Mouse (Mus musculus) forebrain, embryonic 16.5 days (tissue): ENCODE results near the gene Gm12216. TPM values are rescaled to one million over a fixed set of nuclear protein-coding genes. Genes with fewer than 3 reads are reported as not detected.

ENCODE experiments used
- ATAC-seq: fragments of 200-750 bp; cut with Nextera tagmentation; 2 replicates; pipeline ENCODE4 v1.8.0; 2017; ENCODE audit warnings: mild to moderate bottlenecking, moderate library complexity
- H3K27ac ChIP-seq: fragments of 300-500 bp; sonication (generic); 2 replicates; pipeline ENCODE4 v1.5.1; 2014; ENCODE audit warnings: low read length, control low read depth
- H3K27me3 ChIP-seq: fragments of 300-500 bp; sonication (generic); replicated peaks from 2 replicates; pipeline ENCODE4 v1.6.1; 2014; ENCODE audit warnings: low read length; ENCODE audit not compliant: control insufficient read depth, insufficient read depth
- H3K36me3 ChIP-seq: fragments of 300-500 bp; sonication (generic); 2 replicates; pipeline ENCODE4 v1.6.1; 2014; ENCODE audit not compliant: control insufficient read depth, insufficient read depth
- H3K4me1 ChIP-seq: fragments of 300-500 bp; sonication (generic); replicated peaks from 2 replicates; pipeline ENCODE4 v1.6.1; 2014; ENCODE audit warnings: low read length; ENCODE audit not compliant: control insufficient read depth, insufficient read depth
- H3K4me2 ChIP-seq: fragments of 300-500 bp; sonication (generic); 2 replicates; pipeline ENCODE4 v1.6.1; 2014; ENCODE audit warnings: mild to moderate bottlenecking, low read length, control low read depth
- H3K4me3 ChIP-seq: fragments of 300-500 bp; sonication (generic); replicated peaks from 2 replicates; pipeline ENCODE4 v1.5.1; 2014; ENCODE audit warnings: mild to moderate bottlenecking, low read length, control low read depth
- H3K9ac ChIP-seq: fragments of 300-500 bp; sonication (generic); replicated peaks from 2 replicates; pipeline ENCODE4 v1.6.1; 2014; ENCODE audit warnings: low read depth, low read length, control low read depth
- H3K9me3 ChIP-seq: fragments of 300-500 bp; sonication (generic); 2 replicates; pipeline ENCODE4 v1.6.1; 2016; ENCODE audit warnings: low read length; ENCODE audit not compliant: control insufficient read depth
- WGBS: fragments of 180-500 bp; shearing (Covaris S2); extraction: QIAGEN DNeasy Blood & Tissue Kit; methylation state at CpG from one replicate; pipeline ENCODE4 v1.1.7; 2014; 5-methylcytosine and 5-hydroxymethylcytosine counted together
- polyA plus RNA-seq: library from polyadenylated mRNA; unstranded; fragments of >200 nt; fragmentation: Nextera tagmentation; extraction: Ambion mirVana; gene quantifications from 2 replicates; pipeline ENCODE4 v1.2.1, GENCODE M21; 2015

Gm12216 gene
- polyA plus RNA-seq, 1 experiment from 2014 or later, result 0.39 TPM

GRCm38 (mm10) chr11:53837731-53838130 lies 21.3 kb downstream of the Gm12216 start:
- Histone ChIP-seq H3K4me3 (no peak overlapping the region), H3K27ac (no peak overlapping the region), H3K4me1 (no peaks in the 10 kb centered on the region), H3K9ac (no peak overlapping the region), H3K36me3 (no peaks in the 10 kb centered on the region), H3K9me3 (no peaks in the 10 kb centered on the region), H3K4me2 (no peak overlapping the region), H3K27me3 (no peaks in the 10 kb centered on the region)
- ATAC-seq, result no peak
- 92% methylated on average over 5 of the region's 5 CpGs for WGBS

- Histone ChIP-seq H3K36me3 (no peaks in the 10 kb centered on the region), H3K4me3 (no peak overlapping the region), H3K4me1 (no peaks in the 10 kb centered on the region), H3K4me2 (no peak overlapping the region), H3K9me3 (no peaks in the 10 kb centered on the region), H3K9ac (no peak overlapping the region), H3K27ac (no peak overlapping the region), H3K27me3 (no peaks in the 10 kb centered on the region)
- ATAC-seq, result no peak
- 88% methylated on average over 4 of the region's 4 CpGs for WGBS
Observed at GRCm38 (mm10) chr11:53835379-53836010, 23.6 kb downstream of the Gm12216 start.

GRCm38 (mm10) chr11:53825409-53825808 lies 33.6 kb downstream of the Gm12216 start:
- Histone ChIP-seq H3K9me3 (peaks cover 2% of the 10 kb centered on the region; the same call in 1 of the 2 replicates), H3K36me3 (no peaks in the 10 kb centered on the region), H3K4me3 (no peak overlapping the region), H3K27me3 (no peaks in the 10 kb centered on the region), H3K4me2 (no peak overlapping the region), H3K4me1 (no peaks in the 10 kb centered on the region), H3K27ac (no peak overlapping the region), H3K9ac (no peak overlapping the region)
- WGBS, result 80% methylated on average over 4 of the region's 4 CpGs
- no peak for ATAC-seq

- H3K4me3 ChIP-seq, result no peak overlapping the region
- no peak overlapping the region for H3K4me2 ChIP-seq
- H3K27me3 ChIP-seq, result no peaks in the 10 kb centered on the region
- H3K36me3 ChIP-seq, result no peaks in the 10 kb centered on the region
- H3K4me1 ChIP-seq, result no peaks in the 10 kb centered on the region
- no peaks in the 10 kb centered on the region for H3K9me3 ChIP-seq
- 96% methylated on average over 3 of the region's 3 CpGs for WGBS
- no peak overlapping the region for H3K9ac ChIP-seq
- ATAC-seq, result no peak
- H3K27ac ChIP-seq, result no peak overlapping the region
Observed at GRCm38 (mm10) chr11:53821945-53822338, 37.1 kb downstream of the Gm12216 start.

- WGBS, result 85% methylated on average over 11 of the region's 11 CpGs
Observed at GRCm38 (mm10) chr11:53821230-53821944, 37.7 kb downstream of the Gm12216 start.

GRCm38 (mm10) chr11:53820516-53821170 lies 38.4 kb downstream of the Gm12216 start:
- no peak for ATAC-seq
- 92% methylated on average over 13 of the region's 13 CpGs for WGBS
- no peak overlapping the region for H3K4me3 ChIP-seq
- no peaks in the 10 kb centered on the region for H3K9me3 ChIP-seq
- no peaks in the 10 kb centered on the region for H3K4me1 ChIP-seq
- no peak overlapping the region for H3K9ac ChIP-seq
- no peak overlapping the region for H3K27ac ChIP-seq
- H3K27me3 ChIP-seq, result no peaks in the 10 kb centered on the region
- no peak overlapping the region for H3K4me2 ChIP-seq
- no peaks in the 10 kb centered on the region for H3K36me3 ChIP-seq

More at GRCm38 (mm10) chr11:53821230-53821944, 37.7 kb downstream of the Gm12216 start:
- ATAC-seq, result no peak
- H3K4me2 ChIP-seq, result no peak overlapping the region
- no peaks in the 10 kb centered on the region for H3K9me3 ChIP-seq
- no peak overlapping the region for H3K27ac ChIP-seq
- H3K9ac ChIP-seq, result no peak overlapping the region
- no peak overlapping the region for H3K4me3 ChIP-seq
- no peaks in the 10 kb centered on the region for H3K27me3 ChIP-seq
- H3K36me3 ChIP-seq, result no peaks in the 10 kb centered on the region
- H3K4me1 ChIP-seq, result no peaks in the 10 kb centered on the region

- 90% methylated on average over 6 of the region's 6 CpGs for WGBS
- Histone ChIP-seq H3K27me3 (no peaks in the 10 kb centered on the region), H3K4me1 (no peaks in the 10 kb centered on the region), H3K9ac (no peak overlapping the region), H3K36me3 (no peaks in the 10 kb centered on the region), H3K4me2 (no peak overlapping the region), H3K27ac (no peak overlapping the region), H3K9me3 (no peaks in the 10 kb centered on the region), H3K4me3 (no peak overlapping the region)
- no peak for ATAC-seq
Observed at GRCm38 (mm10) chr11:53819511-53819910, 39.5 kb downstream of the Gm12216 start.

- Histone ChIP-seq H3K4me2 (no peak overlapping the region), H3K36me3 (no peaks in the 10 kb centered on the region), H3K9me3 (no peaks in the 10 kb centered on the region), H3K4me1 (no peaks in the 10 kb centered on the region), H3K27me3 (no peaks in the 10 kb centered on the region), H3K9ac (no peak overlapping the region), H3K27ac (no peak overlapping the region), H3K4me3 (no peak overlapping the region)
- ATAC-seq, result no peak
- 66% methylated on average over 6 of the region's 6 CpGs for WGBS
Observed at GRCm38 (mm10) chr11:53818794-53819193, 40.3 kb downstream of the Gm12216 start.

- H3K27ac ChIP-seq, result no peak overlapping the region
- H3K36me3 ChIP-seq, result no peaks in the 10 kb centered on the region
- H3K4me3 ChIP-seq, result no peak overlapping the region
- H3K9ac ChIP-seq, result no peak overlapping the region
- WGBS, result 93% methylated on average over 5 of the region's 5 CpGs
- H3K27me3 ChIP-seq, result no peaks in the 10 kb centered on the region
- no peak for ATAC-seq
- no peaks in the 10 kb centered on the region for H3K9me3 ChIP-seq
- H3K4me1 ChIP-seq, result no peaks in the 10 kb centered on the region
- H3K4me2 ChIP-seq, result no peak overlapping the region
Observed at GRCm38 (mm10) chr11:53816841-53817375, 42.1 kb downstream of the Gm12216 start.
